Mouse (Mus musculus) lung, postnatal 14 days (tissue): Measurements from ENCODE around the gene Ccsap.

ENCODE experiments used
- DNase-seq: peaks from one replicate; pipeline ENCODE4 v3.0.0; 2021

The Ccsap gene

DNA sequence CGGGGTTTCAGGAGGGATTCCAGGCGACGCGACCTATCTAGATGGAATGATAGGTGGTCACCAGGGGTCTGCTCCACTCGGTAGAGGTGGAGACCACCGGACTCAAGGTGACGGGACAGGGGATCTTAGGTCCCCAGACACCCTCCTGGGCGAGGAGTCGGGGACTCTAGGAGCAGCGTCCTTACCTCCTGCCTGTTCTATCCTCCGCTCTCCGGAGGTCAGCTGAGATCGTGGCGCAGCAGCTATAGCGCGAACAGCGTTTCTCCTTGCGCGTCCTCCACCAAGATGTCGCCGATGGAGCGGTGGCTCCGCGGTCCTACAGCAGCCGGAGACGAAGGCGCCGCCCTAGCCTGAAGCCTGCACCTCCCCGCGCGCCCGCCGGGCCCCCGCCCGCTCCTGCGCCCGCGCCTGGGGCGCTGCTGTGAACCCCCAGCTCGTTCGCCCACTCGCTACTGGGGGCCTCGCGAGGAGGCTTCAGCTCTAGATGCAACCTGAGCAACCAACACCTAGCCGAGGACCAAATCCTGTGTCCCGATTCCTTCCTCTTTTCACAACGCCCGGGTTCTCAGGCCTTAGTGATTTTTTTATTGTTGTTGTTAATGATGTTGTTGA, at the start of gene Ccsap:
Gene Ccsap (minus strand): TSS at position 562 of the 612 bp plus-strand sequence.
- peak; percentile 41 for DNase-seq

DNA sequence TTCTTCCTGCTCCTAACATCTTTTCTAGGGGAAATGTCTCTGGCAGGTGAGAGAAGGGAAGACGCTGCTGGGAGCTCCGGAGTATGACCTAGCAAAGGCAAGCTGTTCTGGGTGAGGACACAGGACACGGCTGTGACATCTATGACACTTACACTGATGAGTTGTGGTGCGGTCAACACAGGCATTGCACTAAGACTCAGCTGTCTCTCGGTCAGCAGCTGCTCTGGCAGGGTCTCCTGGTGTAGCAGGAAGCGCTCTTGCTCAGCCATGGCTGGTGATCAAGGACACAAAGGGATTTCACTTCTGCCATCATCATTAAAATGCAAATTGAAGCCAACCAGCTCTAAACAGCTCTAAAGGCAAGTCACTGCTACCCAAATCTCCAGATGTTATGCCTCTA, 47.6 kb upstream of the Ccsap start:
- no peak for DNase-seq

DNA sequence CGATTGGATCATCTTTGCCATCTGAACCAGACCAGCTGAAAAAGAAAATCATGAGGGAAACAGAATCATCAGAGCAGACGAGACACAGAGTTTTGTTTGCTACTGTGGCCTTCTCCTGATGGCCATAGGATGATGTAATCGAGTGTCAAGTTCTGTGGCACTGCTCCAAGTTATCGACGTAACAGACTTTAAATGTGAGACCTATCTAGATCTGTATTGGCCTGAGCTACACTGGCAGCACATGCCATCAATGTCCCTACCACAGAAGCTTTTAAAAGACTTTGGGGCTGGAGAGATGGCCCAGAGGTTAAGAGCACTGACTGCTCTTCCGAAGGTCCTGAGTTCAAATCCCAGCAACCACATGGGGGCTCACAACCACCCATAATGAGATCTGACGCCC, 42.6 kb upstream of the Ccsap start:
- no peak for DNase-seq

DNA sequence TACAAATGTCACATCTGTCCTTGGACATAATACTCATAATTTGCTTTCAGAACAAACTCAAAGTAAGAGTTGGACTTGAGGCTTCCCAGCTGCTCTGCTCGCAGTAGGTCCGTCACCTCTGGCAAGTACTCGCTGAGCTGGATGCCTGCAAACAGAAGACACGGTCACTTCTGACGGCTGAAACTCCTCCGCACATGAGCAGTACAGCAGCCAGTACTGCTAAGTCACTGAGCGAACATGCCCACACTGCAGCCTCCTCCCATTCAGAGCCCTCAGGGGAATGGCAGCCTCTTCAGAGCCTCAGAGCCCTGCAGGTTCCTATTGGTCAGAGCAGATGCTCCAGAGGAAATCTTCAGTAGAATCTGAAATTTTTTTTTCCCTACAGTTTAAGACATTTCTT, 39.4 kb upstream of the Ccsap start:
- DNase-seq, result peak; percentile 20

DNA sequence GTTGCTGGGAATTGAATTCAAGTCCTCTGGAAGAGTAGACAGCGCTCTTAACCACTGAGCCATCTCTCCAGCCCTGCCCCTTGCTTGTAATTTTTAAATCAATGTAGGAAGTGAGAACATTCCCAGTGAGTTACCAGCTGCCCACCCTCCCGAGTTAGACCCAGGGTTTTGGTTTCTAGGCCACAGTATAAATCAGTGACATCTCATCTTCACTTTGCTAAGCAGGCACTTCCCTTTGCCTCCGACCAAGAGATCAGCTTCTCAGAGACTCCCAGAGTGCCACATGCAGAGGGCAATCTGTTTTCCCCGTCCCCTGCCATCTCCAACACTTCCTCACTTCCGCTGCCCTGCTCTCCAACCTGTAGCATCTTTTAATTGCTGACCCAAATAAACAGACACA, 38.6 kb upstream of the Ccsap start:
- no peak for DNase-seq

DNA sequence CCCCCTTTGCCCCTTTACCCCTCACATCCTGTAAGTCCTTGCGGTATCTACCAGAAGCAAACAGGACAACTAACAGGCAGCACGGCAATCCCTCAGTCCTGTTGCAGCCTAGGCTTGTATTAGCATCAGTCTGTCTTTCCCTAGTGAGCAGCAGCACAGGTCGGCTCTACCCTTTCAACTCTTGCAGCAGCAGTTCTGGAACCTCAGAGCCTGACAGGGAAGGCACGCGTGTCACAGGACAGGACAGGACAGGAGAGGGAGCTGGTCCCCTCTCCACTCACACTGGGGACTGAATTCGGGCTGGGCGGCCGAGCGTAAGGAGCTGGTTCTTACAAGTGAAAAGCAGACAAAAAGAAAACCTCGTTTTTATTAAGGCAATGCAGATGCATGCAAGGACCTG, 36.8 kb upstream of the Ccsap start:
- DNase-seq, result no peak

DNA sequence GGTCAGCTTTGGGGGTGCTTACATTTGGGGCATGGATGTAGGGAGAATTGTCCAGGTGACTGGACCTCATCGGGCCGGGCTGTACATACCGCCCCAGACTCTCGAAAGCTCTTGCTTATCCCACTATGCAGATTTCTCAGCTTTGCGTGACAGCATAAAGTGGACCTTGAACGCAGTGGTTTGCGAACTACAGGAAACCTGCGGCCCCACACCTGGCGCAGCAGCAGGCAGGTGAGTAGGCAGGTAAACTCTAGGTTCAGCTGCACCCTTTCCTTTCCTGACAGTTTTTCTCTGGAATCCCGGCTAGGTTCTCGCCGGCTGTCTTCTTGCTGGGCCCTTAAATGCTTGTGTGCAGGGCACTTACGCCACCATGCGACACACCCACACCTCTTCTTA, 36.4 kb upstream of the Ccsap start:
- no peak for DNase-seq

DNA sequence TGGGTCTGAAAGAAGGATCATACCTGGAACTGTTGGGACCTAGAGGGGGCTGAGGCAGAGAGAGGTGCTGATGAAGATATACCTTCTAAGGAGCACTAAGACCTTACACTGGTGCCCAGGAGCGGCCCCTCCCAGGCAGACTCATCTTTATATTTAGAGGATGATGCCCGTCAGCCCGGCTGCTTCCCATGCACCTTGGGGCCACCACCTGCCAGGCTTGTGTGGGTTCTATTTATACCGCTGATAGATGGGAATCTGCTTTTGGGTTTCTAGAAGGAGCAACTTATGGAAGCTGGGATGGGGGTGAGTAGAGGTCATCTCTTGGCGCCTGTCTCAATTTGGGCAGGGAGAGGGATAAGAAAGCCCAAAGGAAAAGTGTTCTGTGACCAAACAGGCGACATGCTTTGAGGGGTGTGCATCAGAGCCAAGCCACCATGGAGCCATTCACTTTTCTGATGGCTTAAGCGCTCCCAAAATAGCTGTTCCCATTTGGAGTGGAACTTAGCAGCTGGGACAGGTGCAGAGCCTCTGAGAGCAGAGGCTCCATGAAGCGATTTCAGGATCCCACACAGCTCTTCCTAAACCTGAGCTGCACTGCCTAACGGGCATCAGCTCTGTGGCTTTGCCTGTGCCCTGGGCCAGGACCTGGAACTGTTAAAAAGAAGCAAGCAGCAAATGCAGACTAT, 35.8 kb upstream of the Ccsap start:
- no peak for DNase-seq

DNA sequence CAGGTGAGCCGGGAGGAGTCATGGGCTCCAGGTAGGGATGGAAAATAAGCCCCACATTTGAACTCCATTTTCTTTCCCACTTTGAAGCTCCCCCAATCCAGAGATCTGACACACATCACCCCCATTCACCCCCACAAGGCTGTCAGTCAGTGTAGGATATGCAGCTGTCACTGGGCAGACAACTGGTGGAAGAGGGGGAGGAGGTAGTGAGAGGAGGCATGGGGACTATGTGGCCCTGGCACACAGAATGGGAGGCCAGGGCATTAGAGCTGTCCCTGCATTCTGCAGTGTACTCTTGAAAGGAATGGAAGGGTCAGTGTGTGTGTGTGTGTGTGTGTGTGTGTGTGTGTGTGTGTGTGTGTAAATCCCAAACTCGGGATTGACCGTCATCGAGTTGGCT, 35.2 kb upstream of the Ccsap start:
- DNase-seq, result no peak

DNA sequence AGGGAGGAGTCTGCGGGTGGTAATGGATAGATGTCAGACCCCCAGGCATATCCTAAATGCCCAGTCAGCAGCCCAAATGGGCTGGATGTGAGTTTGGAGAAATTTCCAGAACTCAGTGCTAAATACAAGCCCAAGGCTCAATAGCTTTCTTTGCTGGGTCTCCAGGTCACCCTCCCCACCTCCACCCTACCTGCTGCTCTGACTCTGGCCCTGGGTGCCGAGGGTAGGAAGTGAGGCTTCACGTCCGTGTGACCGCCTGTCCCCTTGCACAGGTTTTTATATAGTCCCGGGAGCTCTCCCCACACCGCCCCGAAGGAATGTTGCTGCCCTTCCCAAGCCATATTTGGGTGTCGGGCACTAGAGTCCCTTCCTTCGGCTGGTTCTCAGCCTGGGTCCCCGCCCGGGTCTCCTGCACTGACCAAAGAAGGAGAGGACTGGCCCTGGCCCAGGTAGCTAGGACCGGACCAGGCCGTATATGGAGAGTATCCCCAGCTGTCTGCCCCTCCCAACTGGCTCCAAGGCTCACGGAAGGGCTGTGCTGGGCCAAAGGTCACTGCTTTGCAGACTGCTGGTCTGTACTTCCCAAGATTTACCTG, 34.6 kb upstream of the Ccsap start, which contains the start of gene Acta1:
Gene Acta1 (minus strand): TSS at position 250 of the 596 bp plus-strand sequence.
- no peak for DNase-seq

DNA sequence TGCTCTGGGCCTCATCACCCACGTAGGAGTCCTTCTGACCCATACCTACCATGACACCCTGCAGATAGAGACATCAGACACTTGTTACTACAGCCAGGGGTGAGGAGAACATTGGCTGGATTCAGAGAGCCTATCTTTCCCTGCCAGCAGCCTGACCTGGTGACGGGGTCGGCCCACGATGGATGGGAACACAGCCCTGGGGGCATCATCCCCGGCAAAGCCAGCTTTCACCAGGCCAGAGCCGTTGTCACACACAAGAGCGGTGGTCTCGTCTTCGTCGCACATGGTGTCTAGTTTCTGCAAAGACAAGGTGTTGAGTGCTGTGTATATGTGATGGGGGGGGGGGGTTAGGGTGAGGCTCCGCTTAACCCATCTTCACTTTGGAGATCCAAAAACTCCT, 33.4 kb upstream of the Ccsap start:
- DNase-seq, result no peak

DNA sequence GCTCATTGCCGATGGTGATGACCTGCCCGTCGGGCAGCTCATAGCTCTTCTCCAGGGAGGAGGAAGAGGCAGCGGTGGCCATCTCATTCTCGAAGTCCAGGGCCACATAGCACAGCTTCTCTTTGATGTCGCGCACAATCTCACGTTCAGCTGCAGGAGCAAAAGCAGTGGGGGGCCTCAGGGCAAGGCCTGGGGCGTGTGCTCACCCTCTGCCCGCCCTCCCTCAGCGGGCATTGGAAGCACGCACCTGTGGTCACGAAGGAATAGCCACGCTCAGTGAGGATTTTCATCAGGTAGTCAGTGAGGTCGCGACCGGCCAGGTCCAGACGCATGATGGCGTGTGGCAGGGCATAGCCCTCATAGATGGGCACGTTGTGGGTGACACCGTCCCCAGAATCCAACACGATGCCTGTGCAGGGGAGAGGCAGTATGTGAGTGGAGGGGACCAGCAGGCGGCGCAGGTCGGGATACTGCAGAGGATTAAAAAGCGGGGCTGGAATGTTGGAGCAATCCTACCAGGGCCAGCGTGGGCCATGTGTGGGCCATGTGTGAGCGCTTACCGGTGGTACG, 32.7 kb upstream of the Ccsap start:
- no peak for DNase-seq

DNA sequence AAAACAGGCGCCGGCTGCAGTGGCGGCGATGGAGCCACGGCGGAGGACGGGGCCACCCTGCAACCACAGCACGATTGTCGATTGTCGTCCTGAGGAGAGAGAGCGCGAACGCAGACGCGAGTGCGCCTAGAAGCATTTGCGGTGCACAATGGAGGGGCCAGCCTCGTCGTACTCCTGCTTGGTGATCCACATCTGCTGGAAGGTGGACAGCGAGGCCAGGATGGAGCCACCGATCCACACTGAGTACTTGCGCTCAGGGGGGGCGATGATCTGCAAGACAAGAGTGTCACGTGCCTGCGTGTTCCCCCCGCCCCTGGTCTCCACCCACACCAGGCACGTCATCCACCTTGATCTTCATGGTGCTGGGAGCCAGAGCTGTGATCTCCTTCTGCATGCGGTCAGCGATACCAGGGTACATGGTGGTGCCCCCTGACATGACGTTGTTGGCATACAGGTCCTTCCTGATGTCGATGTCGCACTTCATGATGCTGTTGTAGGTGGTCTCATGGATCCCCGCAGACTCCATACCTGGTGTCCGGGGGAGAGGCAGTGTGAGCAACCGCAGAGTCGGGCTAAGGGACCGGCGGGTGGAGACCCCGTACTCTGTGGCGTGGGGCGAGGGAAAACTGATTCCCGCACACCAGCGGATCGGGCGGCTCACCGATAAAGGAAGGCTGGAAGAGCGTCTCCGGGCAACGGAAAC, 32.0 kb upstream of the Ccsap start:
- DNase-seq, result no peak

DNA sequence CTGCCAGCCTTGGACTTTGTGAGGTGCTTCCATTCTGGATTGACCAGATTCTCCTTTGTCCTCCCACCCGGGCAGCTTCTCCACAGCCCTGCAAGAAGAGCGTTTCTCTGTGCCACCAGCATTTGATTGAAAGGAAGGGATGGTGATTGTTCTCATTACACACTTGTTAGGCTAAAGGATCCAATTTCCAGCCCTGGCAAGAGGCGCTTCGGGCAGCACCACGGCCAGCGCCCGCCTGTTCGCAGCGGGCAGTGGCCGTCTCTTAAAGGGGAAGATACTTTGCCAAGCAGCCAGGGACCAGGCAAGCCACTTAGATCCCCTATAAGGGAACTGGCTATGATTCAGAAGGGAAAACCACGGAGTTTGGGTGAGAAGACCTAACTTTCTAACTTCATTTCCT, 31.3 kb upstream of the Ccsap start:
- DNase-seq, result peak; percentile 42

DNA sequence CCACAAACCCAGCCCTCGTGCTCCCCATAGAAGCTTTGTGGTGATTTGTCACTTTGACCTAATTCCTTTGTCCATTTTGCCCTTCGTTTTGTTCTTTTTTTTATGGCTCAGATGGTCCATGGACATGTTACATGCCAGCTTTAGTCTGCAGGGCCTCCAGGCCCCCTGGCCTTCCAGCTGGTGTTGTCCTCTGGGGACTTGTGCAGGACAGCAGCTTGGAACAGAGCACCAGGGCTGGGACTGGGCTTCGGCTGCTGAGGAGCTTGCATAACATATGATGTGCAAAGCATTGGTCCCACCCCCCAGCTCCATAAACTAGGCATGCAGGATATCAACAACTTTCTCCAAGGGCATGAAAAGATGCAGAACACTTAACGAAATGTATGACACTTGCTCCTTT, 29.8 kb upstream of the Ccsap start:
- DNase-seq, result no peak

DNA sequence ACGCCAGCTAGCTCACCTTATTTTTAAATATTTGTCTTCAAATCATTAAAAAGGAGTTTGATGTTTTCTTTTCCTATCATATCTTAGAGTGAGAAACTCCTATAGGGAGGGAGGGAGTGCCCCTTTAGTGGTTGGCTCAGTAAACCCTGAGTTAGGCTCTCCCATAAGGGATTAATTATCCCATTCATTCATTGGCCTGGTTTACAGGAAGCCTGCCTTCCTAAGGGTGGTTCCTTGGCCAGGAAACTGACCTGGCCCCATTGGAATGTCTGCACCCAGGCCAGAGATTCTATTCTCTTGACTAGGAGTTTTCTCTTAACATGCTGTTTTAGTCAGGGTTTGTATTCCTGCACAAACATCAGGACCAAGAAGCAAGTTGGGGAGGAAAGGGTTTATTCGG, 27.9 kb upstream of the Ccsap start:
- no peak for DNase-seq

DNA sequence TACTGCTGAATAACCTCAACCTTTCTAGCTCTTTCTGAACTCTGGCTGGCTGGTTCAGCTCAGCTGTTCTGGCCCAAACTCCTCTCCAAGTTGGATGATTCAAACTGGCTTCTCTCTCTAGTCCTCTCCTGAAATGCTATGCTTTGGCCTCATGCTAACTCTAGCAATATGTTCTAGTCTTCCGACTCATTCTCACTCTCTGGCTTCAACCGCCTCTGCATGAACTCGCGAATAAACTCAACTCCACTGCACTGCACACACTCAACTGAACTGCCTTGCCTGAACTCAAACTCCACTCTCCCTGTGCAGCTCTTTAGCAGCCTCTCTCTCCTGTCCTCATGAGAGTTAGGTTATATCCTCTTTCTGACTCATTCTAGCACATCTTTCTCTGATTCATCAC, 27.2 kb upstream of the Ccsap start:
- DNase-seq, result no peak

DNA sequence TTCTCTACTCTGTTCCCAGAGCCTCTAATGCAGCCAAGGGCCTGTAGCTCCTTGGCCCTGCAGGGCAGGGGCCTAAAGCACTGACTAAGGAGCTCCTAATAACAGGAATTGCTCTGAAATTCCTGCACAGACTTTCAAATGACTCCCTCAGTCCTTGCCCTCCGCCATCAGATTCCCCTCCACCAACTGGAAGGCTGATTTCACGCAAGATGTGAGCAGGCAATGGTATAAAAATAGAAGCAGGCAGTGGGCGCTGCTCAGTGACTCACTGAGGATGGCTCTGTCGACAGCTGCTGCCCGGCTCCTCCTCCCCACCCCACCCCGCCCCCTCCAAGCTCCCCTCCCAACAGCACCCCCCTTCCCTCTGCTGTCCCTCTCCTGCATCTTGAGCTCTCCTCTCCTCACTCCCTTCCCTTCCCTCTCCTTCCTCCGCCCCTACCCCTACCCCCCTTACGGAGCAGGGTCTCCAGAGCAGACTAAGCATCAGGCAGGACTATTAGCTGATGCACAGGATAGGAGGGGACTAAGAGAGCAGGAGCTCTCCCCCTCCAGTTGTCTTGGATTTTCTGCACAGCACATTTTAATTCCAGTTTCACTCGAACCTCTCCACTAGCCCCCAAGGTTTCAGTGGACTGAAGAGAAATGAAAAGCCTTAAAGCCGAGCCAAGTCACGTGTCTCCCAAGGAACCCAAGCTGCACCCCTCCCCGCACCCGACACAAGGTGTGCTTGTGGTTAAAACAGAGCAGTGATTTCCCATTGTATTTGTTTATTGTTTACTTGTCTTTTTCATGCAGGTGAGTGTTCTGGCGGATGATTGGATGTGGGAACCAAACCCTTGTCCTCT, 24.9 kb upstream of the Ccsap start:
- DNase-seq, result no peak

DNA sequence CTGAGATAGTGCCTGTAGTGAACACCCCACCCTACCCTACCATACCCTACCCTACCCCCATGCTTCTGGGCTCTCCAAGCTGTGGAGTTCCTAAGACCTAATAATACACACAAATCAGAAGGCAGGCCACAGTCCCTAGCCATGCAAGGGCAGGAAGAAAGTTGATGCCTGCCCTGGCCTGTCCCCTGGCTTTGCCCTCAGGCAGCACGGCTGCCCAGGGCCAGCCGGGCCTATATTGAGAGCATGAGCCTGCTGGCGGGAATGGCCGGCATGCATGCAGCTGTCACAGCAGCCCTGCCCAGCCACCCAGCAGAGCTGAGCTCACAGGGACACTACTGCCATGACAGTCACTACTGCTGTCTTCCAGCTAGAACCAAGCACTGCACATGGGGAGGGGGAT, 23.1 kb upstream of the Ccsap start:
- no peak for DNase-seq

DNA sequence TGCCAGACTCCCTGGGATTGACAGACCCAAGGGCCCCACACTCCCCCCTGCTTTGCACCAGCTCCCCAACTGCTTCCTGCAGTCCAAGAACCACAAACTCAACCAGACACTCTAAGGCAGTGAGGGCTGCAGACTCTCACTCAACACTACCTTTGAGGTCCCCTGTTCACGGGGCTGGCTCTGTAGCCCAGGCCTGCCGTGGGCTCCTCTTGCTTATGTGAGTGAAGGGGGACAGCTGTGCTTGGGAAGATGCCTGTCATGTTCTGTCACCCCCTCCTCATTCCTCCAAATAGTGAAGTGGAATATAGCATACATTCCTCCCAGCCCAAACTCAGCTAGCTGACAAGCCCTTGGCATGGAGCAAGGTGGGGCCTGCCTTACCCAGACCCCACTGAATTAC, 22.4 kb upstream of the Ccsap start:
- DNase-seq, result no peak

DNA sequence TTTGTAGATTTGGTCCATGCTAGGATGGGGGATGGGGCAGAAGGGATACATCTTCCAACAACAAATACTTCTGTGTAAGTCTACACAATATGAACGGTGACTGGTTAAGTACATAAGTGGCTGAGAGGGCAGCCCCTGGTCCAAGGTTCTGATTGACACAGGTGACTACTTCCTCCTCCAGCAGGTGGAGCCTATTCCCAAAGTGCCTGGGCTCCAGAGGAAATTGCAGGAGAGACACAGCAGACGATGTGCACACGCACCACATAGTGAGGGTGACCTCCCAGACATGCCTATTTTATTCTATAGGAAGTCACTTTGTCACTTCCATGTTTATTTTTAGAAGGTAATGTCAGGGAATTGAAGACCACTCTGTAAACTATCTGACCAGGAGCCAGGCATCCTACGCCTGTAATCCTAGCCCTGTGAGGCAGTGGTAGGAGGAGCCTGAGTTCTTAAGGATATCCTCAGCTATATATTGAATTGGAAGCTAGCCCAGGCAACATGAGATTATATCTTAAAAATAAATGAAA, 20.9 kb upstream of the Ccsap start:
- no peak for DNase-seq

DNA sequence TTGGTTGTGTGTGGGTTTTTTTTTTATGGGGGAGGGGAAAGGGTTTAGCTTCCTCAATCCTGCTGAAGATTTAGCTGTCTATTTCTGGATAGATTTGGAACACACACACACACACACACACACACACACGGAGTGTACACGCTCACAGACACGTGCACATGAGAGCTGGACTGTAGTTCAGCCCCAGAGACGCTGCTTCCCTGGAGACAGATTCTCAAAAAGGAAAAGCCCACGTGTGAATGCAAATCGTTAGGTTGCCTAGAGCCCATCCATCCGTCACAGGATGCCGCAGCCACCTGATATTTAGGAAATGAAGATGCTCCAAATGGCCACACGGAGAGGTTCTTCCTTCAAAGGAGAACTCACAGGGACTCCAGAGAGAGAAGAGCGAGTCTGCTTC, 20.3 kb upstream of the Ccsap start:
- no peak for DNase-seq
